Mouse (Mus musculus) embryonic facial prominence, embryonic 14.5 days (tissue): ENCODE results near the gene Tpsg1. TPM values are rescaled to one million over a fixed set of nuclear protein-coding genes. Genes with fewer than 3 reads are reported as not detected.

ENCODE experiments used
- ATAC-seq: fragments of 200-750 bp; cut with Nextera tagmentation; 2 replicates; pipeline ENCODE4 v1.8.0; 2017; ENCODE audit warnings: low read depth, moderate number of reproducible peaks, moderate TSS enrichment
- DNase-seq: peaks from one replicate; pipeline ENCODE4 v3.0.0-alpha.2; 2015; ENCODE audit warnings: low spot score
- H3K27ac ChIP-seq: fragments of 300-500 bp; sonication (generic); replicated peaks from 2 replicates; pipeline ENCODE4 v1.5.1; 2014; ENCODE audit warnings: low read depth, mild to moderate bottlenecking, low read length, moderate library complexity
- H3K27me3 ChIP-seq: fragments of 300-500 bp; sonication (generic); replicated peaks from 2 replicates; pipeline ENCODE4 v1.6.1; 2014; ENCODE audit warnings: low read length; ENCODE audit not compliant: control insufficient read depth, insufficient read depth
- H3K36me3 ChIP-seq: fragments of 300-500 bp; sonication (generic); 2 replicates; pipeline ENCODE4 v1.6.1; 2014; ENCODE audit warnings: low read length, mixed read lengths; ENCODE audit not compliant: control insufficient read depth, insufficient read depth
- H3K4me1 ChIP-seq: fragments of 300-500 bp; sonication (generic); 2 replicates; pipeline ENCODE4 v1.6.1; 2014; ENCODE audit warnings: antibody characterized with exemption, low read length; ENCODE audit not compliant: control insufficient read depth, insufficient read depth
- H3K4me2 ChIP-seq: fragments of 300-500 bp; sonication (generic); 2 replicates; pipeline ENCODE4 v1.6.1; 2014; ENCODE audit warnings: low read depth, mild to moderate bottlenecking, low read length, moderate library complexity, mixed read lengths
- H3K4me3 ChIP-seq: fragments of 300-500 bp; sonication (generic); 2 replicates; pipeline ENCODE4 v1.5.1; 2014; ENCODE audit warnings: low read depth, mild to moderate bottlenecking, low read length
- H3K9ac ChIP-seq: fragments of 300-500 bp; sonication (generic); 2 replicates; pipeline ENCODE4 v1.6.1; 2014; ENCODE audit warnings: low read depth, mild to moderate bottlenecking, low read length, moderate library complexity, mixed read lengths
- H3K9me3 ChIP-seq: fragments of 300-500 bp; sonication (generic); 2 replicates; pipeline ENCODE4 v1.6.1; 2016; ENCODE audit warnings: low read length; ENCODE audit not compliant: control insufficient read depth
- WGBS: fragments of 180-500 bp; shearing (Covaris S2); extraction: QIAGEN DNeasy Blood & Tissue Kit; methylation state at CpG from one replicate; pipeline ENCODE4 v1.1.7; 2014; 5-methylcytosine and 5-hydroxymethylcytosine counted together
- polyA plus RNA-seq: library from polyadenylated mRNA; unstranded; fragments of >200 nt; fragmentation: Nextera tagmentation; extraction: Ambion mirVana; gene quantifications from 2 replicates; pipeline ENCODE4 v1.2.1, GENCODE M21; 2014

Gene Tpsg1
- 8.0 and 9.5 TPM in 2 replicates for polyA plus RNA-seq

- no peak within 1 kb of the TSS for H3K9ac ChIP-seq
- WGBS = 74% methylated on average over 3 of the region's 3 CpGs
- H3K4me2 ChIP-seq = no peak within 1 kb of the TSS
- no peaks in the 10 kb centered on the region for H3K9me3 ChIP-seq
- DNase-seq (no peak), ATAC-seq (no peak)
- no peaks in the 10 kb centered on the region for H3K36me3 ChIP-seq
- H3K27me3 ChIP-seq = no peaks in the 10 kb centered on the region
- H3K27ac ChIP-seq = no peak within 1 kb of the TSS
- H3K4me1 ChIP-seq = no peaks in the 10 kb centered on the region
- no peak within 1 kb of the TSS for H3K4me3 ChIP-seq
Observed at GRCm38 (mm10) chr17:25368973-25369372, at the start of gene Tpsg1. TSS of gene Tpsg1 (plus strand) at chr17:25369273.

GRCm38 (mm10) chr17:25320819-25321218 lies 48.3 kb upstream of the Tpsg1 start:
- no peak for ATAC-seq
- Histone ChIP-seq H3K4me1 (no peaks in the 10 kb centered on the region), H3K36me3 (no peaks in the 10 kb centered on the region), H3K27ac (no peak overlapping the region), H3K9me3 (no peaks in the 10 kb centered on the region), H3K9ac (no peak overlapping the region), H3K4me3 (no peak overlapping the region), H3K27me3 (no peaks in the 10 kb centered on the region), H3K4me2 (no peak overlapping the region)
- WGBS = 92% methylated on average over 8 of the region's 8 CpGs
- no peak for DNase-seq

- Histone ChIP-seq H3K4me2 (no peak overlapping the region), H3K36me3 (no peaks in the 10 kb centered on the region), H3K9me3 (no peaks in the 10 kb centered on the region), H3K9ac (no peak overlapping the region), H3K27me3 (no peaks in the 10 kb centered on the region), H3K27ac (no peak overlapping the region), H3K4me3 (no peak overlapping the region), H3K4me1 (no peaks in the 10 kb centered on the region)
- WGBS = 32% methylated on average over 2 of the region's 2 CpGs
- ATAC-seq (no peak), DNase-seq (no peak)
Observed at GRCm38 (mm10) chr17:25322930-25323329, 46.1 kb upstream of the Tpsg1 start.

GRCm38 (mm10) chr17:25332321-25332720 lies 36.8 kb upstream of the Tpsg1 start:
- 69% methylated on average over 9 of the region's 9 CpGs for WGBS
- no peak for ATAC-seq
- H3K9me3 ChIP-seq = no peaks in the 10 kb centered on the region
- no peak for DNase-seq
- H3K4me3 ChIP-seq = no peak overlapping the region
- H3K4me1 ChIP-seq = no peaks in the 10 kb centered on the region
- H3K36me3 ChIP-seq = no peaks in the 10 kb centered on the region
- H3K27ac ChIP-seq = no peak overlapping the region
- no peak overlapping the region for H3K9ac ChIP-seq
- no peaks in the 10 kb centered on the region for H3K27me3 ChIP-seq
- no peak overlapping the region for H3K4me2 ChIP-seq

- ATAC-seq = 0 out of 2 replicates have a peak, but pooled peaks have one; percentile 47
- under 1% methylated on average over 8 of the region's 8 CpGs for WGBS
Observed at GRCm38 (mm10) chr17:25333943-25334342, 35.1 kb upstream of the Tpsg1 start.

GRCm38 (mm10) chr17:25338218-25338617 lies 30.9 kb upstream of the Tpsg1 start:
- H3K36me3 ChIP-seq = no peaks in the 10 kb centered on the region
- H3K9me3 ChIP-seq = no peaks in the 10 kb centered on the region
- WGBS = 86% methylated on average over 4 of the region's 4 CpGs
- DNase-seq (no peak), ATAC-seq (no peak)
- H3K4me2 ChIP-seq = no peak overlapping the region
- no peak overlapping the region for H3K4me3 ChIP-seq
- no peak overlapping the region for H3K27ac ChIP-seq
- H3K27me3 ChIP-seq = no peaks in the 10 kb centered on the region
- H3K9ac ChIP-seq = no peak overlapping the region
- no peaks in the 10 kb centered on the region for H3K4me1 ChIP-seq

More at GRCm38 (mm10) chr17:25333943-25334342, 35.1 kb upstream of the Tpsg1 start:
- no peak overlapping the region for H3K4me3 ChIP-seq
- H3K4me2 ChIP-seq = no peak overlapping the region
- DNase-seq = peak; percentile 75
- H3K4me1 ChIP-seq = no peaks in the 10 kb centered on the region
- no peaks in the 10 kb centered on the region for H3K27me3 ChIP-seq
- no peak overlapping the region for H3K9ac ChIP-seq
- no peaks in the 10 kb centered on the region for H3K36me3 ChIP-seq
- no peak overlapping the region for H3K27ac ChIP-seq
- no peaks in the 10 kb centered on the region for H3K9me3 ChIP-seq

GRCm38 (mm10) chr17:25340003-25340402 lies 29.1 kb upstream of the Tpsg1 start:
- H3K36me3 ChIP-seq = no peaks in the 10 kb centered on the region
- 83% methylated on average over 6 of the region's 6 CpGs for WGBS
- H3K4me3 ChIP-seq = no peak overlapping the region
- no peak overlapping the region for H3K9ac ChIP-seq
- DNase-seq = no peak
- ATAC-seq = no peak
- no peaks in the 10 kb centered on the region for H3K9me3 ChIP-seq
- H3K27me3 ChIP-seq = no peaks in the 10 kb centered on the region
- no peak overlapping the region for H3K4me2 ChIP-seq
- no peak overlapping the region for H3K27ac ChIP-seq
- no peaks in the 10 kb centered on the region for H3K4me1 ChIP-seq

GRCm38 (mm10) chr17:25341490-25341889 lies 27.6 kb upstream of the Tpsg1 start:
- Histone ChIP-seq H3K27me3 (no peaks in the 10 kb centered on the region), H3K36me3 (no peaks in the 10 kb centered on the region), H3K4me3 (no peak overlapping the region), H3K9me3 (no peaks in the 10 kb centered on the region), H3K9ac (no peak overlapping the region), H3K4me1 (no peaks in the 10 kb centered on the region), H3K4me2 (no peak overlapping the region), H3K27ac (no peak overlapping the region)
- ATAC-seq (no peak), DNase-seq (no peak)
- WGBS = 50% methylated on average over 2 of the region's 3 CpGs

- H3K9ac ChIP-seq = no peak within 1 kb of the TSS
- H3K27ac ChIP-seq = no peak within 1 kb of the TSS
- ATAC-seq = no peak
- H3K36me3 ChIP-seq = no peaks in the 10 kb centered on the region
- H3K4me3 ChIP-seq = no peak within 1 kb of the TSS
- WGBS = 88% methylated on average over 4 of the region's 4 CpGs
- no peaks in the 10 kb centered on the region for H3K27me3 ChIP-seq
- no peaks in the 10 kb centered on the region for H3K9me3 ChIP-seq
- DNase-seq = no peak
- H3K4me2 ChIP-seq = no peak within 1 kb of the TSS
- no peaks in the 10 kb centered on the region for H3K4me1 ChIP-seq
Observed at GRCm38 (mm10) chr17:25345462-25345861, 23.6 kb upstream of the Tpsg1 start, which contains the start of gene Tpsab1. TSS of gene Tpsab1 (minus strand) at chr17:25345562.
